Mouse (Mus musculus) leukemia stem cell, adult 10-12 weeks (primary cell): ENCODE data around the gene Nectin2. TPM values are rescaled to one million over a fixed set of nuclear protein-coding genes. Genes with fewer than 3 reads are reported as not detected.

Experiments
- polyA plus RNA-seq: library from polyadenylated mRNA; stranded (reverse); fragments of >175 nt; gene quantifications from 2 replicates; pipeline ENCODE4 v1.2.3, GENCODE M21; 2012; ENCODE audit warnings: low replicate concordance

The Nectin2 gene
- polyA plus RNA-seq = 4.9 and 6.0 TPM in 2 replicates

DNA sequence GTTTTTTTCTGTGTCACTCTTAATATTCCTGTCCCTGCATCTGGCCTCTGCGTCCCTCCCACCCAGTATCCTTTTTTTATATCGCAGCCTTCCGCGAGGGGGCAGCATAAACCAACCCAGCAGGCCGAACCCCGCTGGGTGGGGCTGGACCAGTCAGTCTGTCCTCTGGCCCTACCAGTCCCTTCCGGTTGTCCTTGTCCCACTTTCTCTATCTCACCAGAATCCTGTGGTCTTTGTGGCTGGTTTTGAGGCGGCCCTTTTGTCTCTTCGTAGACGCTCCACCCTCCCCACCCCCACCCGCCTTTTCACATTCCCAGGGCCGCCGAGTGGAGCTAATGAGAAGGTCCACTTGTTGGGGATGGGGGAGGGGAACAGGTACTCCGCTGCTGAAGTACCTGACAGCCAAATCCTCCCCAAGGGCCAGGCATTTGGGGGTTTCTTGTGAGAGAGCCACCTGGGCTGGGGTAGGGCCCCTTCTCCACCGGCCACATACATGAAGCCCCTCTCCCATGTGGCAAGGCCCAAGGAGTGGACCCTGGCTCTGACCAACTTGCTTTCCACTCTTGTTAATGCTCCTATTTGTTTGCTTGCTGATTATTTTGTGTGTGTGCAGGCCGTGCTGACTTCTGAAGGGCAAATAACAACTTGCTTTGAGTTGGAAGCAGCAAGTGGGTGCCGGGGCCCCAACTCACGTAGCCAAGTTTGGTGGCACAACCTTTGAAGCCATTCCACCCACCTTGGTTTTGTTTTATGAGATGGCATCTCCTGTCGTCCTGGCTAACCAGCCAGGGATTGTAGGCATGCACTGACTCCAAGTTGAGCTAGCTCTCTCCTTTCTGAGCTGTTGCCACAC is at the start of gene Nectin2:
Gene Nectin2, minus strand, starts transcription at position 267 of the 853 bp plus-strand sequence.

GRCm38 (mm10) chr7:19796697-19797588 is 46.7 kb upstream of the Nectin2 start, which contains the start of gene Cblc:
TSS of gene Cblc (minus strand) at chr7:19796809.

GRCm38 (mm10) chr7:19770984-19771391 is 20.7 kb upstream of the Nectin2 start, which contains the start of gene Bcam:
TSS of gene Bcam (minus strand) at chr7:19771016.

DNA sequence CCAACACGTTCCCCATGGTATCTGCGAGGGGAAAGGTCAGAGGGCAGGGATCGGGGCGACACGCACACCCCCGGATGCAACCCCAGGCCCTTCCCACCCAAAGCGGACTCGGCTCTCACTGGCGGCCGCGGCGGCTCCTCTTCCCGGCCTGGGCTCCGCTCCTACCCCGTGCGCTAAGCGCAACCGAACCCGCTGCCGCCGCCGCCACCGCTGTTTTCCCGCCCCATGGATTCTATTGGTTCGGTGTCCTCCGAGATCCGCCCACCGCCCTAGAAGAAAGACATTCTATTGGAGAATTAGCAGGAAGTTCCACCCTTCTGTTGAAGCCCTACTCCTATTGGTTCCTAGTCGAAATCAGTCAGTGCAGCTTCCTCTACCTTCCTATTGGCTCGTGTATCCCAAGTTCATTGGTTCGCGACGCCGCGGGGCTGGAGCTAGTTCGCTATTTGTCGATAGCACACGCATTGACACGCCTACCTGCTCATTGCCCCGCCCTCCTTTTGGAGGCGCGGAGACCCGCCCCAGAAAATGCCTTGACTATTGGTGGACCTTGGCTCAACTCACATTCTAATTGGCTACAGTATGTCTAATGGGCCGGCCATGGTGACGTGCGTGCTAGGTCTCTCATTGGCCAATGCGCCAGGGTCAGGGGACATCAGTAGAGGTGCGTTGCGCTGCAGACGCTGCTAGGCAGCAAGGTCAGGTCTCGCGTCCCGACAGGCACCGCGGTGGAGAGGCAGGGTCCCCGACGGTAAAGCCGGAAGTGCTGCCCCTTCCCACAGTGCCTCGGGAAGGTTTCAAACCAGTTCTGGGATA is 34.8 kb downstream of the Nectin2 start, which contains the start of gene Tomm40:
Gene Tomm40, minus strand, starts transcription at position 200 of the 816 bp plus-strand sequence.

GRCm38 (mm10) chr7:19698907-19699826 is 51.1 kb downstream of the Nectin2 start, which contains the start of gene Apoe:
TSS of gene Apoe (minus strand) at chr7:19699188.

DNA sequence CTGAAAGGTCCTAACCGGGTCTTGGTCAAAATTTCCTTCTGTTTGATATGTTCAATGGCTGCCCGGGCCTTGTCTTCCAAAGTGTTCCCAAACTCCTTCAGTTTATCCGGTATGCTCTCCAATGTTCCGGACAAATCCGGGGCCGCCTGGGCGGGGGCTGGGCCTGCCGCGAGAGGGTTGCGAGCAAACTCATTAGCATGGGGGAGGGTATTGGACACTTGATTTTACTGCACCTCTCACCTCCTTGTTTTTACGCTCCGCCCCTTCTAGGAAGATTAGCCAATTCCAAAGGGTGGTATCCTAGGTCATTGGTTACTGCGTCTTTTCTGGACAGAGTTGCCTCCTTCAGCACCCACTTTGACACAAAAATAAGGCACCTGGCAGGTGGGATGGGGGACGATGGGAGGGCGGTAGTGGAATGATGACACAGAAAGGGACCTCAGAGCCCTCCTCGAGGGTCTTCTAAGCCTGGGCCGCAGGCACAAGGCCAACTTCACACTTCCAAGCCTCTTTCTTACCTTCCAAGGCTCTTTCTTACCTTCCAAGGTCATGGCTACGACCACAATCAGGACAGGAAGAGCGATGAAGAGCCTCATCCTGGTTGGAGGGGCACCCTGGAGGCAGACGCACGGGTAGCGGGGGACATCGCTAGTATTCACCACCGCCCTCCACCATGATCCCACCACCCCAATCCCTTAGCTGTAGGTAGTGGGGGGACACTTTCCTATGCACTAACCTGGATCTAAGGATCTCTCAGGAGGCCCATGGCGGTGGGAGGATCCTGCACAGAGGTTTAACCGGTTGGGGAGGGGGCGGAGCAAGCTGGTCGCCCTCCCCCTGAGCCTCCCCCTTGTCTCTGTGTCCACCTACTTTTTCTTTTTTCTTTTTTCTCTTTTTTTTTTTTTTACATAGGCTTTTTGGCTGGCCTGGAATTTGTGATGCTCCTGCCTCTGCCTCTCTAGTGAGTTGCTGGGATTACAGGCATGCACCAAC is 58.1 kb downstream of the Nectin2 start, which contains the start of gene Apoc1:
Gene Apoc1, minus strand, starts transcription at position 788 of the 993 bp plus-strand sequence.

GRCm38 (mm10) chr7:19681202-19681694 is 69.0 kb downstream of the Nectin2 start, which contains the start of the genes Gm44805 and Apoc4:
TSS of gene Gm44805 (minus strand) at chr7:19681423.
TSS of gene Apoc4 (minus strand) at chr7:19681479.

GRCm38 (mm10) chr7:19677872-19678271 is 72.4 kb downstream of the Nectin2 start, which contains the start of gene Apoc2:
TSS of gene Apoc2 (minus strand) at chr7:19677941.

Other genes starting within 250 kb of the Nectin2 start
- 5.1 and 6.1 TPM in 2 replicates for gene Bloc1s3, start 242.1 kb downstream of the Nectin2 start, polyA plus RNA-seq
- 53.1 and 54.0 TPM in 2 replicates for gene Trappc6a, start 242.1 kb downstream of the Nectin2 start, polyA plus RNA-seq
- 0.13 and 0.14 TPM in 2 replicates for gene Nkpd1, start 232.6 kb downstream of the Nectin2 start, polyA plus RNA-seq
- gene Ppp1r37, start 187.4 kb downstream of the Nectin2 start, polyA plus RNA-seq = 143 and 152 TPM in 2 replicates
- 10.0 and 11.1 TPM in 2 replicates for gene Zfp296, start 173.2 kb downstream of the Nectin2 start, polyA plus RNA-seq
- gene Gemin7, start 172.9 kb downstream of the Nectin2 start, polyA plus RNA-seq = 22.7 and 43.0 TPM in 2 replicates
- gene Clasrp, start 146.0 kb downstream of the Nectin2 start, polyA plus RNA-seq = 117 and 363 TPM in 2 replicates
- 13.7 and 26.5 TPM in 2 replicates for gene Relb, start 121.0 kb downstream of the Nectin2 start, polyA plus RNA-seq
- gene Clptm1, start 85.5 kb downstream of the Nectin2 start, polyA plus RNA-seq = 187 and 280 TPM in 2 replicates
- not detected in 2 replicates for gene Apoc2, start 72.5 kb downstream of the Nectin2 start, polyA plus RNA-seq
- gene Gm44805, start 69.1 kb downstream of the Nectin2 start, polyA plus RNA-seq = not detected in 2 replicates
- not detected in 2 replicates for gene Apoc4, start 69.0 kb downstream of the Nectin2 start, polyA plus RNA-seq
- 0.99 TPM in 1 of 2 replicates, not detected in the other for gene Apoc1, start 57.8 kb downstream of the Nectin2 start, polyA plus RNA-seq
- 178 and 422 TPM in 2 replicates for gene Apoe, start 51.3 kb downstream of the Nectin2 start, polyA plus RNA-seq
- 213 and 277 TPM in 2 replicates for gene Tomm40, start 35.0 kb downstream of the Nectin2 start, polyA plus RNA-seq
- 6.0 and 6.9 TPM in 2 replicates for gene Bcam, start 20.5 kb upstream of the Nectin2 start, polyA plus RNA-seq
- gene Cblc, start 46.3 kb upstream of the Nectin2 start, polyA plus RNA-seq = 0.51 TPM in 1 of 2 replicates, not detected in the other
- 67.9 and 83.4 TPM in 2 replicates for gene Bcl3, start 72.3 kb upstream of the Nectin2 start, polyA plus RNA-seq
- gene Gm19345, start 101.5 kb upstream of the Nectin2 start, polyA plus RNA-seq = not detected in 2 replicates
- 3.5 and 10.5 TPM in 2 replicates for gene Ceacam16, start 110.8 kb upstream of the Nectin2 start, polyA plus RNA-seq
- not detected in 2 replicates for gene Ceacam19, start 137.5 kb upstream of the Nectin2 start, polyA plus RNA-seq
- gene Pvr, start 170.7 kb upstream of the Nectin2 start, polyA plus RNA-seq = 0.60 and 0.87 TPM in 2 replicates
- 0.20 TPM in 1 of 2 replicates, not detected in the other for gene Igsf23, start 200.3 kb upstream of the Nectin2 start, polyA plus RNA-seq
- not detected in 2 replicates for gene Ceacam20, start 214.9 kb upstream of the Nectin2 start, polyA plus RNA-seq
- not detected in 2 replicates for gene Nlrp9b, start 241.0 kb upstream of the Nectin2 start, polyA plus RNA-seq